Mouse (Mus musculus): ENCODE data around the gene Arfgap3. TPM values are rescaled to one million over a fixed set of nuclear protein-coding genes. Genes with fewer than 3 reads are reported as not detected.

The Arfgap3 gene
- total RNA-seq, 1 experiment, result 13.5 TPM

DNA sequence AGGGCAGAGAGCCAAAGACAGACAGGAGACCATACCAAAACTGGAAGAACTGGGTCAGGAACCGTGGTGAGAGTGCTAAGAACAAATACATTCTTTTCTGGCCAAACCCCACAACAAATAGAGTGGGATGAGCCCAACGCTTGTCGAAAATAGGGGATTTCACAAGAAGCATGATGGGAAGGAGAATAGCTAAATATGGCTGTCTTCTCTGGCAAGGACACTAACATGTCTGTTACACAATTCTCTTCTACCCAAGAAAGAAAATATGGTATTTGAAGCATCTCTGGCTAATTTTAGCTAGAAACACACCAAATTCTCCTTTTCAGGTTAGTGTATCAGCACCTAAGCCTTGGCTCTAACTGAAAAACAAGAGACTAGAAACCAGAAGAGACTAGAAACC lies 10.1 kb upstream of the Arfgap3 start:
- H3K27ac ChIP-seq (ENCODE audit: insufficient read depth, low read depth, low read length, poor library complexity, severe bottlenecking), result no peak overlapping the region

GRCm38 (mm10) chr15:83358476-83358875 lies 8.4 kb upstream of the Arfgap3 start:
- no peak overlapping the region for H3K4me3 ChIP-seq (ENCODE audit: insufficient read depth in 1 of 2, low read depth in 1 of 2, low read length in 2 of 2, poor library complexity in 1 of 2, severe bottlenecking in 1 of 2)
- H3K9ac ChIP-seq (ENCODE audit: insufficient read depth, low read depth, low read length, poor library complexity, severe bottlenecking), result no peak overlapping the region
- no peak for DNase-seq (ENCODE audit: low read depth, low spot score)
- H3K36me3 ChIP-seq (ENCODE audit: control insufficient read depth, insufficient read depth, low read length, poor library complexity, severe bottlenecking), result peaks cover 13% of the 10 kb centered on the region
- no peaks in the 10 kb centered on the region for H3K9me3 ChIP-seq (ENCODE audit: control insufficient read depth, insufficient read depth, low read depth, low read length)
- TF ChIP-seq CHD2 (IDR thresholded peaks at IDR 0.05; ENCODE audit: low read depth, low read length), result no peak
- no peak for TF ChIP-seq HCFC1 (IDR thresholded peaks at IDR 0.05; ENCODE audit: borderline replicate concordance, insufficient read depth, low read length)
- TF ChIP-seq MAFK (IDR thresholded peaks at IDR 0.05; ENCODE audit: insufficient read depth, low read depth, low read length), result no peak
- no peak for TF ChIP-seq ZNF384 (IDR thresholded peaks at IDR 0.05; ENCODE audit: low read depth, low read length)
- TF ChIP-seq ZC3H11A (IDR thresholded peaks at IDR 0.05; ENCODE audit: borderline replicate concordance, low read depth, low read length), result no peak
- no peak overlapping the region for H3K27ac ChIP-seq (ENCODE audit: insufficient read depth, low read depth, low read length, poor library complexity, severe bottlenecking)
- in situ Hi-C loops (cut with MboI; ENCODE audit: low sequenced_read_pairs in 2 of 2, unreplicated experiment in 2 of 2), result no loop called here
- no peaks in the 10 kb centered on the region for H3K4me1 ChIP-seq (ENCODE audit: control insufficient read depth in 2 of 2, insufficient read depth in 2 of 2, low read length in 2 of 2, poor library complexity in 1 of 2)

More for the DNA sequence above, 10.1 kb upstream of the Arfgap3 start:
- Histone ChIP-seq H3K36me3 (ENCODE audit: control insufficient read depth, insufficient read depth, low read length, poor library complexity, severe bottlenecking) (peaks cover 20% of the 10 kb centered on the region), H3K9me3 (ENCODE audit: control insufficient read depth, insufficient read depth, low read depth, low read length) (no peaks in the 10 kb centered on the region), H3K4me3 (ENCODE audit: insufficient read depth in 1 of 2, low read depth in 1 of 2, low read length in 2 of 2, poor library complexity in 1 of 2, severe bottlenecking in 1 of 2) (no peak overlapping the region), H3K9ac (ENCODE audit: insufficient read depth, low read depth, low read length, poor library complexity, severe bottlenecking) (no peak overlapping the region), H3K4me1 (ENCODE audit: control insufficient read depth in 2 of 2, insufficient read depth in 2 of 2, low read length in 2 of 2, poor library complexity in 1 of 2) (no peaks in the 10 kb centered on the region)
- DNase-seq (ENCODE audit: low read depth, low spot score), result no peak
- in situ Hi-C loops (cut with MboI; ENCODE audit: low sequenced_read_pairs in 2 of 2, unreplicated experiment in 2 of 2), result no loop called here
- TF ChIP-seq HCFC1 (IDR thresholded peaks at IDR 0.05; ENCODE audit: borderline replicate concordance, insufficient read depth, low read length) (no peak), ZNF384 (IDR thresholded peaks at IDR 0.05; ENCODE audit: low read depth, low read length) (no peak), CHD2 (IDR thresholded peaks at IDR 0.05; ENCODE audit: low read depth, low read length) (no peak), ZC3H11A (IDR thresholded peaks at IDR 0.05; ENCODE audit: borderline replicate concordance, low read depth, low read length) (no peak), MAFK (IDR thresholded peaks at IDR 0.05; ENCODE audit: insufficient read depth, low read depth, low read length) (no peak)

DNA sequence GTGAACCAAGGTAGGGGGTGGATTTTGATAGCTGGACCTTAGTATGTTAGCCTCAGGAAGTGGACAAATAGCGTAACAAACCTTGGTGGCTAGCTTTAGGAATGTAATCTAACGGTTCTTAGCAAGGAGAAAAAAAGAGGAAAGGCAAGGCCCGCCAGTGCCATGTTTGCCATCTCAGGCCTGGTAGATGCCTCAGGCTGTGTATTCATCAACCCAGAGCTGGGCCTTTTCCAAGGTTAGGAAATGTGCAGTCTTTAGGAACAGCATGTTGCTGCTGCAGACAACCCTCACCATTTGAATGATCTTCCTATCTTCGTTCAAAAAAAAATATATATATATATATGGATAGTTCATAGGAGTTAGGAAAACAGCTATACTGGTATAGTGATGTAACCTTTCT lies 1.5 kb upstream of the Arfgap3 start:
- TF ChIP-seq ZNF384 (IDR thresholded peaks at IDR 0.05; ENCODE audit: low read depth, low read length) (no peak), CHD2 (IDR thresholded peaks at IDR 0.05; ENCODE audit: low read depth, low read length) (no peak), ZC3H11A (IDR thresholded peaks at IDR 0.05; ENCODE audit: borderline replicate concordance, low read depth, low read length) (no peak), HCFC1 (IDR thresholded peaks at IDR 0.05; ENCODE audit: borderline replicate concordance, insufficient read depth, low read length) (no peak), MAFK (IDR thresholded peaks at IDR 0.05; ENCODE audit: insufficient read depth, low read depth, low read length) (no peak)
- Histone ChIP-seq H3K27ac (ENCODE audit: insufficient read depth, low read depth, low read length, poor library complexity, severe bottlenecking) (no peak overlapping the region), H3K9ac (ENCODE audit: insufficient read depth, low read depth, low read length, poor library complexity, severe bottlenecking) (no peak overlapping the region), H3K4me3 (ENCODE audit: insufficient read depth in 1 of 2, low read depth in 1 of 2, low read length in 2 of 2, poor library complexity in 1 of 2, severe bottlenecking in 1 of 2) (no peak overlapping the region), H3K36me3 (ENCODE audit: control insufficient read depth, insufficient read depth, low read length, poor library complexity, severe bottlenecking) (no peaks in the 10 kb centered on the region), H3K4me1 (ENCODE audit: control insufficient read depth in 2 of 2, insufficient read depth in 2 of 2, low read length in 2 of 2, poor library complexity in 1 of 2) (peaks cover 4 to 5% of the 10 kb centered on the region in 2 experiments; a peak in 2 of 4 replicates), H3K9me3 (ENCODE audit: control insufficient read depth, insufficient read depth, low read depth, low read length) (no peaks in the 10 kb centered on the region)
- in situ Hi-C loops (cut with MboI; ENCODE audit: low sequenced_read_pairs in 2 of 2, unreplicated experiment in 2 of 2), result no loop called here
- DNase-seq (ENCODE audit: low read depth, low spot score), result no peak

DNA sequence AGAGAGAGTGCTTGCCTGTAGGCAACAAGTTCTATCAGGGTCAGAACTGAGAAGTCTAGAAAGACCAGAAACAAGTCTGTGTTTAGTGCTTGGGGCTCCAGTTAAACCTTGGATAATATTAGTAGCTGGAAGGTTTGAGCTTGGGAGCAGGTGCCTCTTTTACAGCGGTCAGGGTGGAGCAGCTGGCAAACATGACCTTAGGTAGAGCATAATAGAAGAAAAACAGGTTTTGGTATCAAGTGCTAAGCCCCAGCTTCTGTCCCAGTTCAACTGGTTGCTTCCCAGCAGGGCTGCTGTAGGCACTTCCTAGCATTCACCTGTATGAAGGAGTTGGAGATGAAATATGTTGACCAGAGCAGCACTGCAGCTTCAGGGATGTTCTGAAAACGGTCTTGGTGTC lies 812 bp upstream of the Arfgap3 start:
- Histone ChIP-seq H3K9me3 (ENCODE audit: control insufficient read depth, insufficient read depth, low read depth, low read length) (no peaks in the 10 kb centered on the region), H3K9ac (ENCODE audit: insufficient read depth, low read depth, low read length, poor library complexity, severe bottlenecking) (no peak overlapping the region; the same call in 1 of the 2 replicates), H3K36me3 (ENCODE audit: control insufficient read depth, insufficient read depth, low read length, poor library complexity, severe bottlenecking) (no peaks in the 10 kb centered on the region), H3K27ac (ENCODE audit: insufficient read depth, low read depth, low read length, poor library complexity, severe bottlenecking) (no peak overlapping the region), H3K4me3 (ENCODE audit: insufficient read depth in 1 of 2, low read depth in 1 of 2, low read length in 2 of 2, poor library complexity in 1 of 2, severe bottlenecking in 1 of 2) (peak overlapping the region in 1 of 2 experiments; percentile 78; a peak in 2 of 4 replicates), H3K4me1 (ENCODE audit: control insufficient read depth in 2 of 2, insufficient read depth in 2 of 2, low read length in 2 of 2, poor library complexity in 1 of 2) (peaks cover 4 to 8% of the 10 kb centered on the region in 2 experiments; a peak in 2 of 4 replicates)
- DNase-seq (ENCODE audit: low read depth, low spot score), result no peak
- in situ Hi-C loops (cut with MboI; ENCODE audit: low sequenced_read_pairs in 2 of 2, unreplicated experiment in 2 of 2), result no loop called here
- no peak for TF ChIP-seq HCFC1 (IDR thresholded peaks at IDR 0.05; ENCODE audit: borderline replicate concordance, insufficient read depth, low read length)
- no peak for TF ChIP-seq CHD2 (IDR thresholded peaks at IDR 0.05; ENCODE audit: low read depth, low read length)
- TF ChIP-seq ZNF384 (IDR thresholded peaks at IDR 0.05; ENCODE audit: low read depth, low read length), result no peak
- TF ChIP-seq MAFK (IDR thresholded peaks at IDR 0.05; ENCODE audit: insufficient read depth, low read depth, low read length), result no peak
- TF ChIP-seq ZC3H11A (IDR thresholded peaks at IDR 0.05; ENCODE audit: borderline replicate concordance, low read depth, low read length), result no peak
